Mouse (Mus musculus): Measurements from ENCODE around the gene Gm8914.
"Not testable (repeated sequence)": the region's sequence is repeated elsewhere in the genome, so short reads cannot be mapped to it uniquely, and the experiment has no call there.

Gene Gm8914

GRCm38 (mm10) chrX:91479826-91480225 lies at the start of gene Gm8914:
Gene Gm8914, plus strand, starts transcription at chrX:91480126.
- not testable (repeated sequence) for DNase-seq (ENCODE audit: low spot score in 2 of 2)
